Mouse (Mus musculus) gastrocnemius, postnatal 14 days (tissue): ENCODE data around the gene Baiap3. TPM values are rescaled to one million over a fixed set of nuclear protein-coding genes. Genes with fewer than 3 reads are reported as not detected.
A peak's percentile ranks its signal among the peaks of the same experiment; 100 is the strongest.

Experiments used
- DNase-seq: peaks from one replicate; pipeline ENCODE4 v3.0.0; 2021; ENCODE audit warnings: mixed read lengths
- intact Hi-C: fragments of 180-260 bp; cut with DNase I; formaldehyde crosslinking; loops from one replicate; pipeline ENCODE4 v1.15.1; 2025; ENCODE audit warnings: low total_unique reads
- long read RNA-seq, 2 experiments: library from polyadenylated mRNA; stranded (forward); transcript quantifications; one replicate each; pipeline ENCODE4 v2.0.0; 2021
- total RNA-seq, 2 experiments: library from RNA; stranded (reverse); gene quantifications; 2 replicates each; pipeline ENCODE4 v1.2.3; 2021

The Baiap3 gene
- under 1 TPM in 1 of 2 experiments, not detected in 1; 0.41 TPM for total RNA-seq
- long read RNA-seq, experiment 1: 0 reads
- long read RNA-seq, experiment 2: 0 reads

- DNase-seq: no peak
- intact Hi-C loops: no loop called here
These were observed at the start of gene Baiap3 for GRCm38 (mm10) chr17:25256140-25256754. Baiap3 (minus strand) TSS chr17:25256364.

GRCm38 (mm10) chr17:25298094-25298493, 41.9 kb upstream of the Baiap3 start, which contains the start of gene Prss34:
Prss34 (plus strand) TSS chr17:25298394.
- intact Hi-C loops: no loop called here
- DNase-seq: no peak

- intact Hi-C loops: no loop called here
- no peak for DNase-seq
These were observed 37.9 kb upstream of the Baiap3 start for GRCm38 (mm10) chr17:25294111-25294510.

- DNase-seq: no peak
- intact Hi-C loops: no loop called here
These were observed 37.3 kb upstream of the Baiap3 start for GRCm38 (mm10) chr17:25293495-25293894.

GRCm38 (mm10) chr17:25290411-25290810, 34.2 kb upstream of the Baiap3 start:
- intact Hi-C loops: no loop called here
- DNase-seq: no peak

- no peak for DNase-seq
- intact Hi-C loops: loop anchor here (10.0 kb wide), 1 partner anchor 164 kb away; the partner anchor contains the start of gene Ptx4
These were observed 32.7 kb upstream of the Baiap3 start for GRCm38 (mm10) chr17:25288842-25289241.

GRCm38 (mm10) chr17:25285033-25285432, 28.9 kb upstream of the Baiap3 start:
- peak; percentile 65 for DNase-seq
- intact Hi-C loops: loop anchor here (10.0 kb wide), 1 partner anchor 160 kb away; the partner anchor contains the start of gene Ptx4

- DNase-seq: peak; percentile 25
- intact Hi-C loops: loop anchor here (10.0 kb wide), 1 partner anchor 157 kb away; the partner anchor contains the start of gene Ptx4
These were observed 26.0 kb upstream of the Baiap3 start for GRCm38 (mm10) chr17:25282133-25282532.

GRCm38 (mm10) chr17:25275833-25276232, 19.7 kb upstream of the Baiap3 start:
- no peak for DNase-seq
- intact Hi-C loops: no loop called here

GRCm38 (mm10) chr17:25274571-25275346, 18.6 kb upstream of the Baiap3 start, which contains the start of gene Ube2i:
Ube2i (minus strand) TSS chr17:25274622.
- intact Hi-C loops: no loop called here
- DNase-seq: no peak

- peak; percentile 86 for DNase-seq
- intact Hi-C loops: no loop called here
These were observed 17.7 kb upstream of the Baiap3 start for GRCm38 (mm10) chr17:25273706-25274501.

GRCm38 (mm10) chr17:25272951-25273705, 17.0 kb upstream of the Baiap3 start:
- DNase-seq: peak; percentile 85
- intact Hi-C loops: no loop called here

- intact Hi-C loops: no loop called here
These were observed 16.2 kb upstream of the Baiap3 start for GRCm38 (mm10) chr17:25272326-25272725.

GRCm38 (mm10) chr17:25270795-25271335, 14.7 kb upstream of the Baiap3 start:
- intact Hi-C loops: no loop called here

More at GRCm38 (mm10) chr17:25272326-25272725, 16.2 kb upstream of the Baiap3 start:
- no peak for DNase-seq

GRCm38 (mm10) chr17:25264453-25264852, 8.3 kb upstream of the Baiap3 start:
- intact Hi-C loops: loop anchor here (10.0 kb wide), 1 partner anchor 80 kb away; the partner anchor contains the start of genes BC003965 and Unkl
- DNase-seq: peak; percentile 59

More at GRCm38 (mm10) chr17:25270795-25271335, 14.7 kb upstream of the Baiap3 start:
- DNase-seq: no peak

GRCm38 (mm10) chr17:25257804-25258261, 1.7 kb upstream of the Baiap3 start:
- intact Hi-C loops: no loop called here
- DNase-seq: no peak

- intact Hi-C loops: no loop called here
- DNase-seq: no peak
These were observed 1.1 kb downstream of the Baiap3 start for GRCm38 (mm10) chr17:25255110-25255509.

- intact Hi-C loops: no loop called here
- no peak for DNase-seq
These were observed 2.4 kb downstream of the Baiap3 start for GRCm38 (mm10) chr17:25253760-25254159.
